Mouse (Mus musculus) adrenal gland, adult 8-10 months (tissue): ENCODE measurements at regions not wholly inside any gene's neighbourhood (a gene's known extent, or its start where the extent isn't known, plus 50 kb on each side); places are given as distances from the start of the nearest gene placed in this dataset.

ENCODE experiments used
- DNase-seq: peaks from one replicate; pipeline ENCODE4 v3.0.0; 2022

GRCm38 (mm10) chr12:15961834-15962233 lies 145.1 kb upstream of the Trib2 start:
- no peak for DNase-seq

GRCm38 (mm10) chr12:15937443-15938237 lies 120.9 kb upstream of the Trib2 start:
- no peak for DNase-seq

DNA sequence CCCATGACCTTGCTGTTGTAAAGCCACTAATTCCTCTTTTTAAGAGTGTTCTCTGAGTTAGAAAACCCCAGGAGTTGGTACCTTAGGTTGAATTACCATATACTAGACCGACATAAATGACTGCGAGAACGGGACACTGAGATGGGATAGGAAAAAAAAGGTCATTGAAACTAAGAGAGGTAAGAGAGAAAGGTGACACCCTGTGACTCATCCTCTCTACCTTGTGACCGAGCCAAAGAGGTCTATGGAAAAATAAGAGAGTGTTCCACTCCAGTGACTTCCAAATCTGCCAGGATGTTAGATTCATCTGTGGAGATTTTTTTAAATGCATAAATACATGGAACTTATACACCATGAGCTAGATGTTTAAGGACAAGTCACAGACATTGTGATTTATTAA lies 115.3 kb upstream of the Trib2 start:
- DNase-seq, result no peak

- no peak for DNase-seq
These were observed 114.8 kb upstream of the Trib2 start for GRCm38 (mm10) chr12:15931535-15931934.

GRCm38 (mm10) chr12:15930155-15930554 lies 113.4 kb upstream of the Trib2 start:
- no peak for DNase-seq

GRCm38 (mm10) chr12:15929541-15929940 lies 112.8 kb upstream of the Trib2 start:
- no peak for DNase-seq

DNA sequence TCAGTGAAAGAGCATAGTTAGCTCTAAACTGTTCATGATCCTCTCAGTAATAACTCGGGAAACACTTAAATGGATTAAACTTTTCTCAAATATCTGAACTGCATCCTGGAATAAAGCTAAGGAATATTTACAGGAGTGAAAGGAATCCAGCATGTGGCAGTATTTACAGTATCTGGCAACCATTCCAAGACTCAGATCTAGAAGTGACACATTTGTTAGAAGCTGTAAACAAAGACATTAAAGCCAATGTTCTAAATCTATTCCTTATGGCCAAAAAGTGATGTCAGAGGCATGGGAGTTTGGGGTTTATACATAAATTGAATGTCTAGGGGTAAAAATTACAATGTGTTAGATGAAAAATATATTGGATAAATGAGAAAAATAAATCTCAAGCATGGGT lies 101.6 kb upstream of the Trib2 start:
- DNase-seq, result no peak

DNA sequence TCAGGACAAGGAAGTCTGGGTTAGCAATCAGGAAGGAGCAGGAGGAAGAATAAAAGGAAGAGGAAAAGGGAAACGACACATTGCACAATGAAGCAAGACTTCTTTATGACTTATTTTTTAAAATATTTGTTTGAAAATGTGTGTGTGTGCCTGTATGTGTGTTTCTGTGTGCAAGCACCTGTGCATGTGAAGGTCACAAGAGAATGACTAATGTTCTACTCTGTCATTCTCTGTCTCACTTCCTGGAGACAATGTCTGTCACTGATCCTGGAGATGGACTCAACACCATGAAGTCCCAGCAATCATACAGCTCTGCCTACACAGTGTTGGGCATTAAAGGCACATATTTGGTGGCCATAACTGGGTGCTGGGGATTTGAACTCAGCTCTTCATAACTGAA lies 96.2 kb upstream of the Trib2 start:
- DNase-seq, result no peak

DNA sequence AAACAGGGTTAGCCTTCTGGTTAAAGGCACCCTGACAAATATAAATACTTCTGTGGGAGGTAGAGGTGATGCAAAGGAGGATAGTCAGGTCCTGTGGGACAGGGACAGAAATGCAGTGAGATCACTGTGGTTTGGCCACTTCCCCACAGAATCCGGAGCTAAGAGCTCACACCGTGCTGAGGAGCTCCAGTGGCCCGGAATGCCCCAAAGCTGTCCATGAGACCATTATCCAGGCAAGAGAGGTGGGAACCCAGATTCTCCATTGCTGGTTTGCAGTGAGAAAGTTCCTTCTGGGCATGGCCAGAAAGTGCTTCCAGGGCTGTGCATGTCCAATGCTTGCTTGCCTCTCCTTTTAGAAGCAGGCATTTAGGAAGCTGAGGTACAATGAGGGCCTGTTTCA lies 95.8 kb upstream of the Trib2 start:
- DNase-seq, result no peak

DNA sequence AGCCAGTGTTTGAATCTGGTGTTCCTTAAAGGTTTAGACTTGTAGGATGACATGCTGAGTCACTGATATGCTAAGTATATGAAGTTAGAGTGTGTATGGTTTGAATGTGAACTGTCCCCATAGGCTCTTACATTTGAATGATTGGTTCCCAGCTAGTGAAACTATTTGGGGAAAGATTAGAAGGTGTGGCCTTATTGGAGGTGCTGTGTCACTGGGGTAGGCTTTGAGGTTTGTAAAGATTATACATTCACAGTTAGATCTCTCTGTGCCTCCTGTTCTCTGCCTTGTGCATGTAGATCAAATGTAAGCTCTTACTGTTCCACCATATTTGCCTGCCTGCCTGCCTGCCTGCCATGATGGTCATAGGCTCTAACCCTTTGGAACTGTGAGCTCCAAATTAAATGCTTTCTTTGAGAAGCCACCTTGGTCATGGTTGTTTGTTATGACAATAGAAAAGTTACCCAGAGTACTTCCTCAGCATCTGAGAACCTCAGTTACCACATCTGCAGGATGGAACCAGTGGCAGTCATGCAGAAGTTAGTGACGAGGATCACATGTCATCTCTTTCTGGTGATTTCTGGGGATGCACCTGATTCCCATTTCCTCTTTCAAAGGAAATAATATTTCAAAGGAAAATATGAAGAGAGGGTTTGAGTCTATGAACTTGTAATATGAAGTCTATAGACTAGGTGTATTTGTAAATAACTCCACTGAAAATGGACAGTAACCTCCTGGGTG lies 94.7 kb upstream of the Trib2 start:
- DNase-seq, result no peak

DNA sequence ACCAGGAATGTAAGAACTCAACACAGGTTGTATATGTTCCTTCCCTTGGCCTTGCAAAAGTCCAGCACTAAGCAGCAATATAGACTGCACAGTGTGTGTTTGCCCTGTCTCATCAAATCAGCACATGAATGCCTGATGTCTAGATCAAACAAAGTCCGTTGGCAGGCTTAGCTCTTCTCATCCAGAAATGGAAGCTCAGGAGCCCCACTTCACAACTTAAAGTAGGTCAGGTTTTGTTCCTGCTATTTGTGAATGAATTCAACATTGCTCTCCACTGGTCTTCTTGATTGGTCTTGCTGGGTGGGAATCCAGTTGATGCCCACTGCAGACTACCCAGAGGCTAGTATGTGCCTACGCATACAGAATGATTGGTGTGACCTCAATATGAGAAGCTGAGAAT lies 80.8 kb upstream of the Trib2 start:
- DNase-seq, result no peak

DNA sequence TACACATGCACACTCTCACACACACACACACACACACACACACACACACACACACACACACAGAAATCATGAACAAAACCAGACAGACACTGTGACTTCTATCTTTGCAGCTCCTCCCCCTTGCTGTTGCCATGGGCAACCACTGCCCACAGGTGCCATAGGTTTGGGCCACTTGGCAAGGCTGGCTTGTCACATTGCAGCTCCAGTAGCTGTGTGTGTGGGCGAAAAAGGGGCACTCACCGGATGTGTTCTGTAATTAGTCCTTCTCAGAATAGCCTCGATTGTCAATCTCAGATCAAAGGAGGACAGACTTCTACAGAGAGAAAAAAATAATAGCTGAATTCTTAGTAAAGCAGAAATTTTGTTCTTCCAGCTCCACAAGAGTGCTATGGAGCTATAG lies 79.8 kb upstream of the Trib2 start:
- DNase-seq, result no peak

GRCm38 (mm10) chr12:15895215-15895614 lies 78.5 kb upstream of the Trib2 start:
- DNase-seq, result no peak

GRCm38 (mm10) chr12:15890591-15890990 lies 73.9 kb upstream of the Trib2 start:
- DNase-seq, result no peak

DNA sequence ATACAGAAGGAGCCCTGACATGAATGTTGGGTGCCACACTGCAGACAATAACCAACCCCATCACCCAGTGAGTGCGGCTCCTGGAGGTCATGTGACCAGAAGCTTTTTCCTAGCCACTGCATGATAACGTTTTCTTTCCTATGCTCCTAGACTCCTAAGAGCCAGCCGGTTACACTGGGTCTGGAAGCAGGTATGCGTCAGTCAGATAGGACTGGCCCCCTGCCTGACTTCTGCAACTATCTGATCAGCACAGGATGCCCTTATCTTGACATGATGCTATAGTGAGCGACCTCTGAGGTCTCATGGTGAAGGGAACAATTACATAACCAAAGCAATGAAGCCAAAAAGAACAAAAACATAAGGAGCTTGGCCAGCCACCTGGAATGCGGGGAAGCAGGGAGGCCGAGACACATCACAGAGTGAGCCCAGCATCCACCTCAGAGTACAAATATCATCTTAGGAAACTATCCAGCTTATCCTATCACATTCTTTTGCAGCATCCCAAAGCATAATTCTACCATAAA lies 63.2 kb upstream of the Trib2 start:
- no peak for DNase-seq
